Mouse (Mus musculus) B cell, adult 2 months (primary cell): ENCODE results near the gene Pih1d1.
A peak's percentile ranks its signal among the peaks of the same experiment; 100 is the strongest.

Source experiments
- DNase-seq, 2 experiments: peaks; one replicate each; pipeline ENCODE4 v3.0.0; 2022

The Pih1d1 gene

DNA sequence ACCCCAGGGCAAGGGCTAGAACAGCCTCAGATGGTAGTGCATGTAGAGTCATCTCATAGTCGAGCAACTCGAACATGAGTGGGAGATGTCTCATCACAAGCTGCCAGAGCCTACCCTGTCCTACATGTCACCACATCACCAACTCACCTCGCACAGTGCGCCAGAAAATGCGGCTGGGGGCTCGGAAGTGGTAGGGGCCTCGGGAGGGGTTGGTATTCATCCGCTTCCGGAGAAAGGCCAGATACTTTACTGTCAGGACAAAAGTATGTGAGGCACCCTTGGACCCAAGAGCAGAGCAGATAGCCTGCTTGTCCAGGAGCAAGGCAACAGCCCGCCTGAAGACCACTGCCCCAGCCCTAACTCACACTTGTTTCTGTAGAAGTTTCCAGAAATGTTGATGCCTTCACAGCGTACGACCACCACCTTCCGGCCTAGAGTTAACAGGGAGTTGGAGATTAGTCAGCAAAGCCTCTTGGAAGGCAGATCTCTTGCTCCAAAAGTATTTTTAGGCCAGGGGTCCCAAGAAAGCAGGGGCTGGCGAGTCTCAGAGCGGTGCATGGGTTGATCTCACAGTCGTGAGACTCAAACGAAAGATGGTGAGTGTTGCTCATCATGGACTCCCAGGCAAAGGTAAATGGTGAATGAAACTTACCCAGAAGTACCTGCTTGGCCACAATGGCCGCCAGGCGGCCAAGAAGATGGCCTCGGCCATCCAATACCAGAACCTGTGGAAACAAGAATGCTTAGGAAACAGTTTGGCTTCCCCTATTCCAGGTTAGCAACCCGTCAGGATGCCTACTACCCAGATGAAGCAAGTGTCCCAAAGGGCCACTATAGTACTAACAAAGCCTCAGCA, 27.0 kb upstream of the Pih1d1 start:
- peak; percentile 20 to 21 for DNase-seq

DNA sequence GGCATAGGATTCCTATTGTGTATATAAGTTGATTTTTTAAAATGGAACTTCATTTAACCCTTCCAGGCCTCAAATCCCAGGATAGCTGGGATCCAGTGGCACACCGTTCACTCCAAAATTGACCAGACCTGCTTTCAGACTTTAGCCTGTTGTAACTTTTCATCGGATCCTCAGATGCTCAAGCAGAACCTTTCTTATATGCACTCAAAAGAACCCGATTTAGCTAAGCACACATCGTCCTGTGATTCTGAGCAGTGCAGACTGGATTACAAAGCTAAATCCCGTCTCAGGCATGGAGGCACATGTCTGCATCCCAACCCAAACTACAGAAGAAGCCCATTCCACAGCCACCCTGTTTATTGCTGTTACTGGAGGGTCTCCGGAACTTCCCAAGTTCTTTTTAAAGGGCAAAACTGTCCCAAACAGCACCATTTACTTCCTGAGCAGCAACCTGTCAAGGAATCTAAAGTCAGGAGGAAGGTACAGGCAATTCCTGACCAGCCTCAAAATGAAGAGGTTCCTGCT, 26.3 kb upstream of the Pih1d1 start:
- DNase-seq: no peak

DNA sequence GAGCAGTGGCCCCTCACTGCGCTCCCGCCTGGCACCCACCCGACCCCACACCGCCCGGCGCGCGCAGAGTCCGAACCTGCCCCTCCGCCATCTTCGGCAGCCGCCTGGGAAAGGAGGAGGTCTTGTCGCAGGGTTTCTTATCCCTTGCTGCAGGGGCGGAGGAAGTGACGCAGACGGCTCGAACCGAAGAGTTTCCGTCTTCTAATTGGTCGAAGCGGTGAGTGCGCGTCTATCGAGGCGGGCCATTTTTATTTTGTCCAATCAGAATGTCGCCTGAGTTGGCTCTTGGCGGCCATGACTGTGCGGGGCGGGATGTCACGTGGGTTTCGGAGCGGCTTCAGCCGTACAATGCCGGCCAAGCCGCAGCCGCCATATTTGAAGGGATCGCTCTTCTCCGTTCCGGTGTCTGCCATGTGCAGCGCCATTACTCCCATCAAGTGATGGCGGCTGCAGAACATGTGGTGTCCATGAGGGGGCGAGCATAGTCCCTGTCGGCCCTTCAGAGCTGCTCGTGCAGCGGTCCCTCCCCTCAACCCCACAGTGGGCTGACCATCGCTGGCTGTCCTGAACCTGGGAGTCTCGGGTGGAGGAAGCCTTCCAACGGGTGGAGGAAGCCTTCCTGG, 25.4 kb upstream of the Pih1d1 start, which contains the start of gene Rpl13a:
Rpl13a (minus strand) TSS at position 138 of the 623 bp plus-strand sequence.
- peak; percentile 97 to 98 for DNase-seq

DNA sequence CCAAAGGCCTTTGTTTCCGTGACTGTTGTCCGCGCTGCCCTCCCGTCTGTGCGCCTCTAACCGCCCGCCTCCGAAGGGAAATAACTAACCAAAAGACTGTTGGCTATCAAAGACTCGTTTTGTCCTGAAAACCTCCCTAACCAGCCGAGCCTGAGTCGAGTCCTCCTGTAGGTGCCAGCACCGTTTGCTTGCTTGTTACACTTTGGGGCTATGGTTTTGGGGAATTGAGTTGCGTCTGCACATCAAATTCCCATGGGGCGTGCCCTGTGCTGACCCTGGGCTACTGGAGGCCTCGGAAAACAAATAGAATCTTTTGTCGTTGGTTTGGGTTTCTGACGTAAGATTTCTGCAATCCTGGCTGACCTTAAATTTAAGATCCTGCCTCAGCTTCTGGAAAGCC, 24.8 kb upstream of the Pih1d1 start:
- no peak for DNase-seq

- no peak for DNase-seq
These were observed 24.2 kb upstream of the Pih1d1 start for GRCm38 (mm10) chr7:45129776-45130512.

DNA sequence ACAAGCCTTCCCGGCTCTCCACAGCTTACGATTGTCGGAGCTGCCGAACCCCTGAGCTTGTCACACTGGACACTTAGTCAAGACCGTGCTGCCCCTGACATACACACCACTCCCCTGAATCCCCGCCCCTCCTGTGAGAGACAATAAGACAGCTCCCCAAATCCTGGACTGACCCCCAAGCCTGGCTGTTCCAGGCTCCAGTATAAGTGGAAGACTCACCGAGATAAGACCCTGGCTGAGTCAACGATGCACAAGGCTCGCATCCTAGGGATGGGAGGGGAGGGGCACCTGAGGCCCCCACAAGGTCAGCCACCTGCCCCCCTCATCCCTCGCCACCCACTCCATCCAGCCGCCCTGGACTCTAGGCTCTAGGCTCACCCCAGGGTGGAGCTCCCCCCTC, 22.3 kb upstream of the Pih1d1 start:
- DNase-seq: no peak

GRCm38 (mm10) chr7:45133446-45134159, 20.5 kb upstream of the Pih1d1 start:
- no peak for DNase-seq

GRCm38 (mm10) chr7:45134544-45135026, 19.5 kb upstream of the Pih1d1 start:
- DNase-seq: peak; percentile 63 to 64

GRCm38 (mm10) chr7:45135370-45135769, 18.7 kb upstream of the Pih1d1 start:
- no peak for DNase-seq

DNA sequence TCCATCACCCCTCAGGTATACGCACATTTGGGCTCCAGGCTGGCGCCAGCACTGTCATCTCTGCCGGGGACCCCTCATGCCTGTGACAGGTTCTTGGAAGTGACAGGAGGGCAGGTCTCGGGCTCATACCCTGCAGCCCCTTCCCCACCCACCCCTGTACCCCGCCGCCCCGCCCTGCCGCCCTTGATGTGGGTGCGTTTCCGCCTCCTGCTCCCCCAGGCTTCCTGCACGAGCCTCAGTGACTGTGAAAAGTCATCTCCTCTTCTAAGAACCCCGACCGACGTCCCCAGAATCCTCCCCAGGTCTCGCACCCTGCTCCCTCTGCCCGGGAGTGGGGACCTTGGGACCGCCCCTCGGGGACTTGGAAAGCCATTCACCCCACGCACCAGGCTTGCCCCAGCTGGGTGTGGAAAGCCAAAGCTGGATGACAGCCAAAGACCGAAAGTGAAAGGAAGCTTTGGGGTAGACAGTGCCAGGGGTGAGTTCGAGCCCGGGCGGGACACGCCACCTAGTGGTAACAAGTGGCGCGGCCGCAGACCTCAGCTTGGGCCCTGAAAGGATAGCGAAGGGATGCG, 18.0 kb upstream of the Pih1d1 start, which contains the start of the genes Gm45713 and Flt3l:
Gm45713 (minus strand) TSS at position 239 of the 575 bp plus-strand sequence.
Flt3l (minus strand) TSS at position 440 of the 575 bp plus-strand sequence.
- peak; percentile 92 to 93 for DNase-seq

- DNase-seq: no peak
These were observed 16.7 kb upstream of the Pih1d1 start for GRCm38 (mm10) chr7:45137171-45138006.

DNA sequence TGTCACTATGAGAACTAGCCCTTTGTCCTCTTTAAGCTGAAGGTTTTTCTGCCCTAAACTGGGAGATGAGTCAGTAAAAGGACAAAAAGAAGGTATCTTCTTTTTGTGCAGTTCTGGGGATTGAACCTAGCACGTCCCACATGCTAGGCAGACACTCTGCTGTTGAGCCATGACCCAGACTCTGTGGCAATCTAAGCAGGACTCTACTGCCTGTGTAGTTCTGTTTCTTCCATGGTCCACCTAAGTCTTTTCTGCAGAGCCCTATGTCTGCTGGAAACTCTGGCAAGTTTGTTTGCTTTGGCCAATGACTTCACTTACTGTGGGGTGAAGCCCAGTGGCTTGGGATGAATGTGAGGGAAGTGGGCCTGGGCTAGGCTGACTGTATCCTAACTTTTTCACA, 15.7 kb upstream of the Pih1d1 start:
- no peak for DNase-seq

DNA sequence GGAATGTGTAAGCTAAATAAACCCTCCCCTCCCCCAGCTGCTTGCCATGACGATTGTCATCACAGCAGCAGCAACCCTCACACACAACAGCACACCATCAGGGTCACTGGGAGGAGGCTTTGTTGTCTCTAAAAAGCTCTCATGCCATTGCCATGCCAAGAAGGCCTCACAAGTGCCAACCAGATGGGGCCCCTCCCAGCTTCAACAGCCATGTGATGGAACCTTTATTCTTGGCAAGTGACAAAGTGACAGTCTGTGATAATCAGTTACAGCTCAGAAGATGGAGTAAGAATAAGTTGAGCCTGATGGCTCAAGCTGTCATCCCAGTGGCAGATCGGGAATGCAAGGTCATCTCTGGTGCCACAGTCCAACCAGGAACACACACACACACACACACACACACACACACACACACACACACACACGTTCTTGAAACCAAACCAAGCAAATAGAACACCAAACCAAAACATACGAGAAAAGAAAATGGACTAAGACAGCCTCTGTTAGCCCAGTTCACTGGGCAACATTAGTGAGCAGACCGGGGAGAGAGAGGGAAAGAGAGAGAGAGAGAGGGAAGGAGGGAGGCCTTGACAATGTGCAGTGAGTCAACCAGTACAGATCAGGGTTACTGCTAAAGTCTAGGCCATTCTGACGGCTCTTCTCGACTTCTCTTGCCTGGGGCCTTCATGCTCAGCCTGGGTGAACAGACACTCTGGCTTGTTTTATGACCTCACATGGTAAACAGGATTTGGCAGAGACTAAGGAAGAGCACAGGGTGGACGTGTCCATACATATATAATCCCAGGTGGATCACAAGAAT, 14.0 kb upstream of the Pih1d1 start:
- no peak for DNase-seq

DNA sequence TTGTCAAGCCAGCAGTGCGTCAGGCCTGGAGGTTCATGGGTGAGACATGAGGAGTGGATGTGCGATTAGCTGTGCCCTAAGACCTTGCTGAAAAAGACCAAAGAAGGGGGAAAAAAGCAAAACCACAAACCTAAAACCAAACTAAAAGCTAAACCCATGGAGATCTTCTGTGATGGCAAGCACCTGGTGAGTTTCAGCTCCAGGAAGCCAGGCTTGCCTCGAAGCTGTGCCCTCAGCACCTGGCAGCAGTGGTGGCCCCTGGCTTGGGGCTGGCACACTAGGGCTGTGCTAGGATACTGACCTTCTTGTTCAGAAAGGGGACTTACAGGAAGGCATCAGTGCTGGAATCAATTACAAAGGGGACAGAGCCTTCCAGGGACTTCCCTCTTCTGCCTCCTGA, 12.8 kb upstream of the Pih1d1 start:
- DNase-seq: no peak

- no peak for DNase-seq
These were observed 12.2 kb upstream of the Pih1d1 start for GRCm38 (mm10) chr7:45141914-45142313.

DNA sequence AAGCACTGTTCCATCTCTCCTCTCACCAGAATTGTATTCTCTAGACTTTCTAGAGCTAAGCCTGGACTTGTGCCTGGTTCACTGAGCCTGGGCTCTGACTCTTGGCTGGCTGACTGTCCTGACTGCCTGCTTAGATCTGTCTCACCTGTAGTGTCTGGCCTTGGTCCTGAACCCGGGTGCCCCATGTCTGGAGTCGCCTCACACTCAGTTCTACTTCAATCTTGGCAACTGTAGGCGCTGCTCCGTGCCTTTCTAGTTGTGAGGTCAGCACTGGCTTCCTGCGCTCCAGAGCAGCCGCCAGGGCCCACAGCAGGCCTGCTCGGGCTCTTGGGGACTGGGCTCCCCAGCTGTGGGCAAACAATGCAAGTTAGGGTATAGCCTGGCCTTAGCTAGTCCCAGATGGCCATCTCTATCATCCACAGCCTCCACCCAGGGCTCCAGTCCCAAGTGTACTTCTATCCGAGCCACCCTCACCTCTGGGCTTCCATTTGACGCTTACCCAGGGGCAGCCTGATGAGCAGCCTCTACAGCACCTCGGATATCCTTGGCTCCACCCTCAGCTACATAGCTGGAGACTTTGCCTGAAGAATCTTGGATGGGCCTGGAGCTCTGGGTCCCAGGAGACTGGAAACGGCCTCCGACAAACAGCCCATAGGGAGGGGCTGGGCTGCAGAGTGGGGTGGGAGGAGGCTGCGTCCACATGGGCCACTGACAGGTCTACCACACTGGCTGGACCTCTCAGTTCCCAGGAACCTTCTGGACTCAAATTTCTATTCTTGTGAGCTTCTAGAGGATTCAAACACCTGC, 9.5 kb upstream of the Pih1d1 start:
- DNase-seq: no peak

GRCm38 (mm10) chr7:45145460-45145859, 8.6 kb upstream of the Pih1d1 start:
- no peak for DNase-seq

DNA sequence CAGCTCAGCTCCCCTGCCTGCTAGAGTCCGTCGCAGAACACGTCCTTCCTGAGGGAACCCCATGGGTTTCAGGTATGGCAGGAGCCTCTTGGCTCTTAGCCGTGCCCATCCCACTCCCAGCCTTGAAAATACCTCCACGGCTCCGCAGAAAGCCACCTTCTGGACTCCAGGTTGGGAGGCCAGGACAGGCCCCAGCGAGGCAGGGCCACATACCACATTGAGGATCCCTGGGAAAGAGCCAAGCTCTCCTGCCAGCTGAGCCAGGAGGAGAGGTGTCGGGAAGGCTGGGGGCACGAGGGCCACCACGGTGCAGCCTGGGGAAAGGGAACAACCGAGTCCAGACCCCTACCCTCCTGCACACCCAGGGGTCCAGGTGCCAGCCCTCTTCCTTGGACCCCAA, 6.8 kb upstream of the Pih1d1 start:
- no peak for DNase-seq

DNA sequence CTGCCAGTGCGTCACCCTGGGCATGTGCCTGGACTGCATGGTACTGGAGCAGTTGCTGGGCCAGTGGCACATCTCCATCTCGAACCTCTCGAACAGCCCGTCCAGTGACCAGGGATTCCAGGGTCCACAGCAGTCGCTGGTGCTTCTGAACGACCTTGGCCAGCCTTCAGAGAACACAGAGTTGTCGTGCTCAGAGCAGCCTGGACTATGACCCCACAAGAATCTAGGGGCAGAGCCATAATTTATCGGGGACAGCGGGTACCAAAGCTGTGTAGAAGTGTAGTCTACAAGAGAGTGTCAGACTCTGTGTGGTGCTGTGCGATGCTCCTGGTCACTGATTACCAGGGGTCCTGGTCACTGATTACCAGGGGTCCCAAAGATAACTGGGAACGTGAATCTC, 6.2 kb upstream of the Pih1d1 start:
- DNase-seq: no peak
